Mouse (Mus musculus) heart, embryonic 11.5 days (tissue): ENCODE measurements around the gene Rassf3. TPM values are rescaled to one million over a fixed set of nuclear protein-coding genes. Genes with fewer than 3 reads are reported as not detected.

Experiments used
- ATAC-seq: fragments of 200-750 bp; cut with Nextera tagmentation; replicated peaks from 2 replicates; pipeline ENCODE4 v1.8.0; 2017; ENCODE audit warnings: moderate library complexity; ENCODE audit not compliant: insufficient number of reproducible peaks, low FRiP score, low TSS enrichment
- H3K27ac ChIP-seq: fragments of 300-500 bp; sonication (generic); 2 replicates; pipeline ENCODE4 v1.5.1; 2014; ENCODE audit warnings: mild to moderate bottlenecking, low read depth, low read length
- H3K27me3 ChIP-seq: fragments of 300-500 bp; sonication (generic); 2 replicates; pipeline ENCODE4 v1.6.1; 2014; ENCODE audit warnings: mild to moderate bottlenecking, low read length, mixed read lengths; ENCODE audit not compliant: control insufficient read depth, insufficient read depth
- H3K36me3 ChIP-seq: fragments of 300-500 bp; sonication (generic); 2 replicates; pipeline ENCODE4 v1.6.1; 2014; ENCODE audit warnings: mild to moderate bottlenecking, low read length, moderate library complexity, mixed read lengths; ENCODE audit not compliant: control insufficient read depth, insufficient read depth
- H3K4me1 ChIP-seq: fragments of 300-500 bp; sonication (generic); 2 replicates; pipeline ENCODE4 v1.6.1; 2014; ENCODE audit warnings: low read length; ENCODE audit not compliant: control insufficient read depth, insufficient read depth
- H3K4me2 ChIP-seq: fragments of 300-500 bp; sonication (generic); 2 replicates; pipeline ENCODE4 v1.6.1; 2014; ENCODE audit warnings: mild to moderate bottlenecking, moderate library complexity
- H3K4me3 ChIP-seq: fragments of 300-500 bp; sonication (generic); 2 replicates; pipeline ENCODE4 v1.5.1; 2014; ENCODE audit warnings: low read depth, low read length
- H3K9ac ChIP-seq: fragments of 300-500 bp; sonication (generic); 2 replicates; pipeline ENCODE4 v1.6.1; 2014; ENCODE audit warnings: mild to moderate bottlenecking, low read depth, low read length, moderate library complexity
- H3K9me3 ChIP-seq: fragments of 300-500 bp; sonication (generic); replicated peaks from 2 replicates; pipeline ENCODE4 v1.6.1; 2016; ENCODE audit warnings: low read length; ENCODE audit not compliant: control insufficient read depth
- WGBS: fragments of 180-500 bp; shearing (Covaris S2); extraction: QIAGEN DNeasy Blood & Tissue Kit; methylation state at CpG from one replicate; pipeline ENCODE4 v1.1.7; 2014; ENCODE audit not compliant: insufficient replicate concordance; 5-methylcytosine and 5-hydroxymethylcytosine counted together
- polyA plus RNA-seq: library from polyadenylated mRNA; unstranded; fragments of >200 nt; fragmentation: Nextera tagmentation; extraction: Ambion mirVana; gene quantifications from 2 replicates; pipeline ENCODE4 v1.2.1, GENCODE M21; 2014

Rassf3 gene
- polyA plus RNA-seq, 1 experiment from 2014 or later = 18.3 TPM

DNA sequence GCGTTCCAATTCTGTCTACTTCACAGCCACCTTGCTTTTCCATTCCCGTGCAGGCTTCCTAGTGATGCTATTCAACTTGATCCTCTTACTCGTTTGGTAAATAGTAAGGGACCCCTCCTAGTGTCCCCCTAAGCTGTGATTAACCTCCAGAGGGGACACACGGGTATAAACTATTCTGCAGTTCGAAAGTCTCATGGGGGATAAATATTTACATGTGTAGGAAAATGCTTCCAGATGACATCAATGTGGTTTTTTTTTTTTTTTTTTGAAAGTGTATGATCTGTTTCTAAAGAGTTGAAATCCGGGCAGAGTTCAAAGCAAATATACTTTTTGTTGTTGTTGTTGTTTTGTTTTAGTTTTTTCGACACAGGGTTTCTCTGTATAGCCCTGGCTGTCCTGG, 29.8 kb upstream of the Rassf3 start:
- Histone ChIP-seq H3K9ac (no peak overlapping the region), H3K27me3 (no peaks in the 10 kb centered on the region), H3K4me2 (peak overlapping the region; percentile 70), H3K4me1 (peaks cover 20% of the 10 kb centered on the region), H3K9me3 (no peaks in the 10 kb centered on the region), H3K4me3 (no peak overlapping the region), H3K27ac (no peak overlapping the region), H3K36me3 (no peaks in the 10 kb centered on the region)
- WGBS = 62% methylated on average over 7 of the region's 7 CpGs
- no peak for ATAC-seq

DNA sequence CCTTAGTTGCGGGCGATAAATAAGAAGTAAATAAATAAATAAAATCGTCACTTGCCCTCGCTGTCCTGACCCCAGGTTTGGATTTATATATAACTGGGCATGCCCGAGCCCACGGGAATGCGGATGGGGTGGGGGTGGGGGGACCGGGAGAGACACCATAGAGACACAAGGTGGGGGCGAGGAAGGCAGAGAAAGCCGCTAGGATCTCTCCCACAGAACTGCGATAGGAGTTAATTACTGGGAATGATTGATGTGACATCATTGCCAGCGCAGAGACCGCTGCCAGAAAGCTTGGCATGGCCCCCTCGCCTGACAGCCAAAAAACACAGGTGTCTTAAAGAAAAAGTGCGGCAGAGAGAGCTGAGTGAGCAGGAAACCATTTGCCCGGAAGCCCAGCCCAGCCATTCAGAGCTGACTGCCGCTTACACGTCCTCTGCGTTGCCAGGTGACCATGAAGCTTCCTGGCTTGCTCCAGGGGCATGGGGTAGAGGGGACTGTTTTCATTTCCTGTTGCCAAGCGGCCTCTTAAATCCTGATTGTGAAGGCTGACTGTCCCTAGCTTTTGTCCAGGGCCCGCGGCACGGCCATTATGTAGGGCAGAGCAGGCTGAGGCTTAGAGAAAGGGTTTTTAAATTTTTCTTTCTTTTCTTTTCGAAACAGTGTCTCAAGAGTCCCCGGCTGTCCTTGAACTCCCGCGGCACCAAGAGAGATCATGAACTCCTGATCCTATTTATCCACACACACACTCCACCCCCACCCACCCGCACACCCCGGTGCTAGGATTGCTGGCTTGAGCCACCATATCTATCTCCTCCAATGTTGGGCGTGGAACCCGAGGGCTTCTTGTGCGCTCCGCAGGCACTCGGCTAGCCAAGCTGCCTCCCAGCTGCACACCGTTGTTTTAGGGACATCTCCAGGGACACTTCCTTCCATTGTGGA, 29.1 kb upstream of the Rassf3 start:
- ATAC-seq = peak; percentile 69
- Histone ChIP-seq H3K27ac (peak overlapping the region; percentile 60), H3K4me2 (peak overlapping the region; percentile 70), H3K9ac (peak overlapping the region; percentile 71), H3K36me3 (no peaks in the 10 kb centered on the region), H3K4me1 (peaks cover 13% of the 10 kb centered on the region), H3K27me3 (no peaks in the 10 kb centered on the region), H3K4me3 (peak overlapping the region; percentile 46), H3K9me3 (no peaks in the 10 kb centered on the region)
- WGBS = 19% methylated on average over 35 of the region's 35 CpGs

GRCm38 (mm10) chr10:121501160-121501559, 25.0 kb upstream of the Rassf3 start:
- H3K9me3 ChIP-seq = no peaks in the 10 kb centered on the region
- no peak for ATAC-seq

GRCm38 (mm10) chr10:121500034-121500433, 23.9 kb upstream of the Rassf3 start:
- Histone ChIP-seq H3K27me3 (no peaks in the 10 kb centered on the region), H3K9me3 (no peaks in the 10 kb centered on the region), H3K9ac (no peak overlapping the region), H3K4me2 (no peak overlapping the region), H3K36me3 (no peaks in the 10 kb centered on the region), H3K27ac (no peak overlapping the region), H3K4me1 (no peaks in the 10 kb centered on the region; the same call in 1 of the 2 replicates), H3K4me3 (no peak overlapping the region)
- no peak for ATAC-seq
- 63% methylated on average over 5 of the region's 5 CpGs for WGBS

More at GRCm38 (mm10) chr10:121501160-121501559, 25.0 kb upstream of the Rassf3 start:
- H3K27me3 ChIP-seq = no peaks in the 10 kb centered on the region
- no peaks in the 10 kb centered on the region for H3K36me3 ChIP-seq
- no peak overlapping the region for H3K4me3 ChIP-seq
- H3K27ac ChIP-seq = no peak overlapping the region
- WGBS = 58% methylated on average over 5 of the region's 5 CpGs
- H3K4me1 ChIP-seq = no peaks in the 10 kb centered on the region; the same call in 1 of the 2 replicates
- H3K9ac ChIP-seq = no peak overlapping the region
- no peak overlapping the region for H3K4me2 ChIP-seq

DNA sequence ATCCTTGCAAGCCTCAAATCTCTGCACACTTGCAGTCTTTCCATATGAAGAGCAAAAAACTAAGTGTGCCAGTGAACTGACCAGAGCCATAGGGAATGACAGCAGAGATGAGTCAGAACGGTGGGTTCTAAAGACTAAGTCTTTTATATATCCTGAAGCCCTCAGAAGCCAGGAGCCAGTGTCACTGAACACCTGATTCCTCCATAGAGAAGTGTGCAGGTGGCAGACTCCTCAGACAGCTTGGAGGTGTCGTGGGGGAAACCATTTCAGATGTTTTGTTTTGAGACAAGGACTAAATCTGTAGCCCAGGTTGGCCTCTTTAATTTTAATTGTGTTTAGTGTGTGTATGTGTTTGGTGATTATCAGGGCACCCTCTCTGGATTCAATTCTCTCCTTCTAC, 22.9 kb upstream of the Rassf3 start:
- Histone ChIP-seq H3K36me3 (no peaks in the 10 kb centered on the region), H3K4me2 (no peak overlapping the region), H3K9ac (no peak overlapping the region), H3K4me3 (no peak overlapping the region), H3K27ac (no peak overlapping the region), H3K27me3 (no peaks in the 10 kb centered on the region), H3K9me3 (no peaks in the 10 kb centered on the region), H3K4me1 (no peaks in the 10 kb centered on the region; the same call in 1 of the 2 replicates)
- WGBS = 63% methylated on average over 2 of the region's 2 CpGs
- ATAC-seq = no peak

DNA sequence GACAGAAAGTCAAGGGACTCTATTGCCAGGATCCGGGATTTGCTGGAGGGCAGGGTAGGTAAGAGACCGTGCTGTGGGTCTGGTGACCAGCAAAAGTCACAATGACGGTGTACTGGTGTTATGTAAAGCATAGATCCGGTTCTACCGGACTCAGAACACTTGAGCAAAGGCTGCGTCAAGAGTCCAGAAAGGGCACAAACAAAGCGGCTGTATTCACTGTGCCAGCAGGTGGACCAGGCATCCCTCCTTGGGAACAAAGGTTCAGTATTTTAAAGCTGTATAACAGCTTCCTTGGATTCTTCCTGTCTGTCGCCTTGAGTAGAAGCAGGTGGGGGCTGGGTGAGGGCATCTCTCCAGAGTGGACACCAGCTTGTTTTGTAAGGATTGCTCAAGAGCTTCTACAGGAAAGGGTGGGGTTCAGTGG, 22.3 kb upstream of the Rassf3 start:
- no peaks in the 10 kb centered on the region for H3K36me3 ChIP-seq
- H3K9ac ChIP-seq = no peak overlapping the region
- H3K27ac ChIP-seq = peak overlapping the region; percentile 17; the same call in 1 of the 2 replicates
- H3K27me3 ChIP-seq = no peaks in the 10 kb centered on the region
- no peaks in the 10 kb centered on the region for H3K9me3 ChIP-seq
- H3K4me1 ChIP-seq = no peaks in the 10 kb centered on the region; the same call in 1 of the 2 replicates
- 62% methylated on average over 8 of the region's 8 CpGs for WGBS
- no peak overlapping the region for H3K4me2 ChIP-seq
- no peak for ATAC-seq
- no peak overlapping the region for H3K4me3 ChIP-seq

GRCm38 (mm10) chr10:121497968-121498367, 21.8 kb upstream of the Rassf3 start:
- Histone ChIP-seq H3K9ac (no peak overlapping the region), H3K4me1 (no peaks in the 10 kb centered on the region; the same call in 1 of the 2 replicates), H3K9me3 (no peaks in the 10 kb centered on the region), H3K4me3 (no peak overlapping the region), H3K36me3 (no peaks in the 10 kb centered on the region), H3K4me2 (no peak overlapping the region), H3K27ac (peak overlapping the region; percentile 17; the same call in 1 of the 2 replicates), H3K27me3 (no peaks in the 10 kb centered on the region)
- ATAC-seq = no peak
- 52% methylated on average over 7 of the region's 7 CpGs for WGBS

- no peak overlapping the region for H3K9ac ChIP-seq
- no peak overlapping the region for H3K4me2 ChIP-seq
- H3K27ac ChIP-seq = no peak overlapping the region
- H3K4me1 ChIP-seq = no peaks in the 10 kb centered on the region; the same call in 1 of the 2 replicates
- no peak overlapping the region for H3K4me3 ChIP-seq
- no peaks in the 10 kb centered on the region for H3K9me3 ChIP-seq
- no peak for ATAC-seq
- no peaks in the 10 kb centered on the region for H3K36me3 ChIP-seq
- no peaks in the 10 kb centered on the region for H3K27me3 ChIP-seq
- 63% methylated on average over 7 of the region's 7 CpGs for WGBS
Observed at GRCm38 (mm10) chr10:121496616-121497015, 20.5 kb upstream of the Rassf3 start.

DNA sequence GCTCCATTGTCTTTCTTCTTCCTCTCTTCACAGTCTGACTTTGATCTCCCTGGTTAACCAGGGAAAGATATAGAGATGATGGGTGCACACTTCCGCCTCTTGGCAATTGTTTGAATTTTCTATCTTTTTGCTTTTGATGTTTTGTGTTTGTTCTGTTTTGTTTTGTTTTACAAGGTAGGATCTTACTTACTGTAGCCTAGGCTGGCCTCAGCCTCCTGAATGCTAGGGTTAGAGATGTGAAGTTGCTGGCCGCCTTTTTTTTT, 17.9 kb upstream of the Rassf3 start:
- Histone ChIP-seq H3K36me3 (no peaks in the 10 kb centered on the region), H3K4me3 (no peak overlapping the region), H3K9ac (no peak overlapping the region), H3K27me3 (no peaks in the 10 kb centered on the region), H3K4me2 (no peak overlapping the region), H3K4me1 (no peaks in the 10 kb centered on the region; the same call in 1 of the 2 replicates), H3K9me3 (no peaks in the 10 kb centered on the region), H3K27ac (no peak overlapping the region)
- ATAC-seq = no peak
- WGBS = 72% methylated on average over 2 of the region's 2 CpGs
